In genomic region chr4:106436475-106436874, GRCm38 (mm10) we compare ENCODE assay signal across 9 mouse cellular contexts. TPM values are rescaled to one million over a fixed set of nuclear protein-coding genes. Genes with fewer than 3 reads are reported as not detected.
DNase-seq lines count a peak whose midpoint lies in the region; ATAC-seq and TF ChIP-seq lines count a peak whose summit lies in the region.
"Had no signal": no experiment of that assay in that cellular context is flagged by ENCODE, and none has a peak within 500 bp of the region (broad histone marks: within the 10 kb centered on the region; RNA-seq: fewer than 3 reads in every experiment).

No protein-coding gene starts in this region.

- no peaks in the 10 kb centered on the region for H3K27me3 ChIP-seq in forebrain, embryonic 14.5 days (replicated peaks; ENCODE audit: control insufficient read depth, insufficient read depth, low read length)
- H3K27me3 ChIP-seq in forebrain, embryonic 15.5 days = no peaks in the 10 kb centered on the region
- H3K27me3 ChIP-seq in spleen, adult 2 months (ENCODE audit: control insufficient read depth, insufficient read depth, low read length) = no peaks in the 10 kb centered on the region
- H3K27me3 ChIP-seq: liver, embryonic 15.5 days had no signal

- no peak overlapping the region for H3K9ac ChIP-seq in forebrain, embryonic 14.5 days (ENCODE audit: low read length)
- no peak overlapping the region for H3K9ac ChIP-seq in forebrain, embryonic 15.5 days (replicated peaks)
- H3K9ac ChIP-seq: liver, embryonic 15.5 days had no signal

- H3K4me2 ChIP-seq in forebrain, embryonic 14.5 days (ENCODE audit: low read length) = no peak overlapping the region
- H3K4me2 ChIP-seq in forebrain, embryonic 15.5 days (replicated peaks) = no peak overlapping the region
- H3K4me2 ChIP-seq: liver, embryonic 15.5 days had no signal

- ATAC-seq in forebrain, embryonic 14.5 days = no peak
- no peak for ATAC-seq in forebrain, embryonic 15.5 days (replicated peaks)
- 0 out of 2 replicates have a peak, but pooled peaks have one; percentile 33 for ATAC-seq in neutrophil, adult 5-6 weeks (ENCODE audit: extremely low read depth, insufficient number of reproducible peaks, low FRiP score, poor library complexity, severe bottlenecking)

- H3K9me3 ChIP-seq in forebrain, embryonic 14.5 days (replicated peaks; ENCODE audit: control insufficient read depth, low read length) = no peaks in the 10 kb centered on the region
- no peaks in the 10 kb centered on the region for H3K9me3 ChIP-seq in forebrain, embryonic 15.5 days
- H3K9me3 ChIP-seq: liver, embryonic 15.5 days had no signal

- H3K4me1 ChIP-seq in forebrain, embryonic 14.5 days (ENCODE audit: control insufficient read depth, insufficient read depth, low read length) = no peaks in the 10 kb centered on the region
- H3K4me1 ChIP-seq in forebrain, embryonic 15.5 days = no peaks in the 10 kb centered on the region
- no peaks in the 10 kb centered on the region for H3K4me1 ChIP-seq in spleen, adult 2 months (ENCODE audit: control insufficient read depth, insufficient read depth, insufficient read length)
- H3K4me1 ChIP-seq: liver, embryonic 15.5 days had no signal

- WGBS in forebrain, embryonic 14.5 days = 53% methylated on average over 4 of the region's 4 CpGs
- 49% methylated on average over 4 of the region's 4 CpGs for WGBS in forebrain, embryonic 15.5 days
- WGBS in spleen, adult 2 months = 84% methylated on average over 4 of the region's 4 CpGs

- peak; percentile 34; the same call in 1 of the 2 replicates for TF ChIP-seq CTCF in spleen, adult 2 months (IDR thresholded peaks at IDR 0.05; ENCODE audit: extremely low read depth, insufficient read depth, insufficient read length, insufficient replicate concordance)

- H3K4me3 ChIP-seq in forebrain, embryonic 14.5 days (ENCODE audit: low read depth, low read length) = no peak overlapping the region
- H3K4me3 ChIP-seq in forebrain, embryonic 15.5 days = no peak overlapping the region
- no peak overlapping the region for H3K4me3 ChIP-seq in spleen, adult 2 months (ENCODE audit: extremely low read depth, insufficient read depth, insufficient read length)
- H3K4me3 ChIP-seq: liver, embryonic 15.5 days had no signal

- TF ChIP-seq POLR2A in spleen, adult 2 months (IDR thresholded peaks at IDR 0.05; ENCODE audit: low read depth, low read length) = no peak

- H3K36me3 ChIP-seq in forebrain, embryonic 14.5 days (ENCODE audit: control insufficient read depth, insufficient read depth, low read length) = peaks cover 76% of the 10 kb centered on the region
- peaks cover 75% of the 10 kb centered on the region for H3K36me3 ChIP-seq in forebrain, embryonic 15.5 days
- H3K36me3 ChIP-seq in spleen, adult 2 months (ENCODE audit: control insufficient read depth, insufficient read depth, low read length) = peaks cover 41% of the 10 kb centered on the region

- peak; percentile 57 for DNase-seq in forebrain, embryonic 14.5 days (ENCODE audit: low spot score)
- peak in 1 of 2 experiments; percentile 12 for DNase-seq in spleen, adult 2 months (ENCODE audit: low read depth in 1 of 2, low spot score in 2 of 2)
- DNase-seq in spleen, adult 18-20 months = no peak
- peak; percentile 66 for DNase-seq in embryo, embryonic 10 days (ENCODE audit: low spot score)
- no peak for DNase-seq in right cerebral cortex, postnatal 14 days
- DNase-seq in gastrocnemius, adult 8-10 months (ENCODE audit: low spot score in 2 of 2) = no peak

- no peak overlapping the region for H3K27ac ChIP-seq in forebrain, embryonic 14.5 days (ENCODE audit: low read depth, low read length)
- H3K27ac ChIP-seq in forebrain, embryonic 15.5 days (replicated peaks) = no peak overlapping the region
- H3K27ac ChIP-seq in spleen, adult 2 months (ENCODE audit: insufficient read depth, low read length) = no peak overlapping the region
- H3K27ac ChIP-seq: liver, embryonic 15.5 days had no signal

RNA-seq across cellular contexts. Expression of gene Pcsk9, which starts 27.7 kb away (rescaled TPM):
- 0.43 and 0.54 TPM in 2 replicates for polyA plus RNA-seq in forebrain, embryonic 14.5 days (2014; fragmentation: Nextera tagmentation; extraction: Ambion mirVana)
- polyA plus RNA-seq in forebrain, embryonic 15.5 days (2015; fragmentation: Nextera tagmentation; extraction: Ambion mirVana) = 0.75 and 0.80 TPM in 2 replicates
- 0.02 and 0.06 TPM in 2 replicates for polyA plus RNA-seq in spleen, adult 2 months (2012; rRNA removed)
- 0.23 TPM in 1 of 2 replicates, not detected in the other for total RNA-seq in neutrophil, adult 5-6 weeks (2017)
- not detected for total RNA-seq in gastrocnemius, adult 8-10 months (2022)

RNA-seq across cellular contexts. Expression of gene Bsnd, which starts 55.6 kb away (rescaled TPM):
- polyA plus RNA-seq in forebrain, embryonic 14.5 days (2014; fragmentation: Nextera tagmentation; extraction: Ambion mirVana) = not detected in 2 replicates
- polyA plus RNA-seq in forebrain, embryonic 15.5 days (2015; fragmentation: Nextera tagmentation; extraction: Ambion mirVana) = not detected in 2 replicates
- polyA plus RNA-seq in spleen, adult 2 months (2012; rRNA removed) = 0.02 and 0.06 TPM in 2 replicates
- not detected in 2 replicates for total RNA-seq in neutrophil, adult 5-6 weeks (2017)
- under 1 TPM in 1 of 4 experiments, not detected in 3; 0.09 TPM for total RNA-seq in gastrocnemius, adult 8-10 months (2022)
- polyA plus RNA-seq: liver, embryonic 15.5 days had no signal

Comparison
In these comparisons a context has a peak if more than half of its experiments do, and no peak if none do; other contexts are left out.
1. DNase-seq: peak in forebrain, embryonic 14.5 days (single experiment) and embryo, embryonic 10 days (single experiment); none in spleen, adult 18-20 months (0 of 2), right cerebral cortex, postnatal 14 days (single experiment) and gastrocnemius, adult 8-10 months (0 of 2).